ENCODE assay signal across 8 mouse cellular contexts in genomic region chr11:115647459-115647858, GRCm38 (mm10). TPM values are rescaled to one million over a fixed set of nuclear protein-coding genes. Genes with fewer than 3 reads are reported as not detected.
DNase-seq lines count a peak whose midpoint lies in the region; ATAC-seq and TF ChIP-seq lines count a peak whose summit lies in the region.

No protein-coding gene starts in this region.

- no peak overlapping the region for H3K4me2 ChIP-seq in heart, postnatal 0 days (ENCODE audit: low read depth, low read length)
- H3K4me2 ChIP-seq in liver, embryonic 14.5 days (ENCODE audit: low read depth) = no peak overlapping the region

- no peak for DNase-seq in frontal cortex, postnatal 25 days (ENCODE audit: low spot score in 2 of 2)
- DNase-seq in testis, postnatal 10 days (ENCODE audit: low spot score) = peak; percentile 73
- DNase-seq in testis, postnatal 14 days (ENCODE audit: low spot score) = no peak
- peak; percentile 71 for DNase-seq in c-Kit-positive CD71-positive TER-119-positive erythroid progenitor cells, embryonic 14.5 days (ENCODE audit: low spot score)
- DNase-seq in heart, postnatal 0 days (ENCODE audit: low spot score) = peak; percentile 81
- peak; percentile 55 to 57 (median 55) for DNase-seq in liver, embryonic 14.5 days (ENCODE audit: low read depth in 3 of 3, low spot score in 3 of 3)
- DNase-seq in spleen, postnatal 4 days (ENCODE audit: low spot score in 2 of 2) = peak; percentile 43 to 78

- H3K9ac ChIP-seq in heart, postnatal 0 days (replicated peaks; ENCODE audit: low read depth, low read length) = no peak overlapping the region
- H3K9ac ChIP-seq in liver, embryonic 14.5 days (replicated peaks) = no peak overlapping the region

- H3K4me1 ChIP-seq in heart, postnatal 0 days (ENCODE audit: control insufficient read depth, insufficient read depth) = no peaks in the 10 kb centered on the region
- H3K4me1 ChIP-seq in liver, embryonic 14.5 days (replicated peaks; ENCODE audit: control insufficient read depth in 2 of 2, insufficient read depth in 2 of 2, low read length in 1 of 2) = no peaks in the 10 kb centered on the region

- 36% methylated on average over 6 of the region's 6 CpGs for WGBS in heart, postnatal 0 days
- 64% methylated on average over 6 of the region's 6 CpGs for WGBS in liver, embryonic 14.5 days (ENCODE audit: insufficient replicate concordance)

- no peaks in the 10 kb centered on the region for H3K27me3 ChIP-seq in heart, postnatal 0 days (ENCODE audit: control insufficient read depth, insufficient read depth, low read length)
- H3K27me3 ChIP-seq in liver, embryonic 14.5 days (ENCODE audit: control insufficient read depth, insufficient read depth, low read length) = no peaks in the 10 kb centered on the region

- no peak for TF ChIP-seq EP300 in heart, postnatal 0 days (IDR thresholded peaks at IDR 0.05; ENCODE audit: low read depth)
- TF ChIP-seq EP300 in liver, embryonic 14.5 days (IDR thresholded peaks at IDR 0.05; ENCODE audit: low read depth) = no peak

- H3K36me3 ChIP-seq in heart, postnatal 0 days (replicated peaks; ENCODE audit: control insufficient read depth, insufficient read depth, low read length) = peaks cover 44% of the 10 kb centered on the region
- peaks cover 9% of the 10 kb centered on the region for H3K36me3 ChIP-seq in liver, embryonic 14.5 days (replicated peaks; ENCODE audit: control insufficient read depth, insufficient read depth, low read depth)

- TF ChIP-seq CTCF in heart, postnatal 0 days (IDR thresholded peaks at IDR 0.05; ENCODE audit: low read depth) = peak; percentile 87
- peak; percentile 71 for TF ChIP-seq CTCF in liver, embryonic 14.5 days (IDR thresholded peaks at IDR 0.05; ENCODE audit: low read depth)

- no peaks in the 10 kb centered on the region for H3K9me3 ChIP-seq in heart, postnatal 0 days (replicated peaks; ENCODE audit: control insufficient read depth, low read length)
- H3K9me3 ChIP-seq in liver, embryonic 14.5 days (ENCODE audit: control insufficient read depth, low read length) = no peaks in the 10 kb centered on the region

- no peak overlapping the region for H3K4me3 ChIP-seq in heart, postnatal 0 days (ENCODE audit: low read depth, low read length)
- H3K4me3 ChIP-seq in liver, embryonic 14.5 days (ENCODE audit: insufficient read depth in 1 of 2, low read depth in 2 of 2, low read length in 2 of 2) = no peak overlapping the region

- ATAC-seq in frontal cortex, adult (ENCODE audit: low TSS enrichment) = peak; percentile 44; the same call in 1 of the 2 replicates
- no peak for ATAC-seq in heart, postnatal 0 days (ENCODE audit: insufficient read depth, low read depth)
- ATAC-seq in liver, embryonic 14.5 days (ENCODE audit: insufficient read depth) = no peak

- H3K27ac ChIP-seq in heart, postnatal 0 days (ENCODE audit: low read depth) = no peak overlapping the region
- no peak overlapping the region for H3K27ac ChIP-seq in liver, embryonic 14.5 days

RNA-seq across cellular contexts. Expression of gene Slc25a19, which starts 19.4 kb away (rescaled TPM):
- total RNA-seq in heart, postnatal 0 days (2014; rRNA removed; ENCODE audit: low replicate concordance) = 25.0 and 35.1 TPM in 2 replicates
- polyA plus RNA-seq in heart, postnatal 0 days (2015; fragmentation: Nextera tagmentation; extraction: Ambion mirVana) = 35.0 and 41.0 TPM in 2 replicates
- 7.4 and 10.5 TPM in 2 replicates for polyA plus RNA-seq in liver, embryonic 14.5 days (2012; rRNA removed)
- polyA plus RNA-seq in liver, embryonic 14.5 days (2014; fragmentation: Nextera tagmentation; extraction: Ambion mirVana) = 8.5 and 9.4 TPM in 2 replicates

RNA-seq across cellular contexts. Expression of gene Mif4gd, which starts 34.7 kb away (rescaled TPM):
- 31.5 and 38.4 TPM in 2 replicates for total RNA-seq in heart, postnatal 0 days (2014; rRNA removed; ENCODE audit: low replicate concordance)
- 34.1 and 34.5 TPM in 2 replicates for polyA plus RNA-seq in heart, postnatal 0 days (2015; fragmentation: Nextera tagmentation; extraction: Ambion mirVana)
- 21.1 and 25.6 TPM in 2 replicates for polyA plus RNA-seq in liver, embryonic 14.5 days (2012; rRNA removed)
- 24.3 and 25.6 TPM in 2 replicates for polyA plus RNA-seq in liver, embryonic 14.5 days (2014; fragmentation: Nextera tagmentation; extraction: Ambion mirVana)

RNA-seq across cellular contexts. Expression of gene Gga3, which starts 43.6 kb away (rescaled TPM):
- 11.8 and 24.0 TPM in 2 replicates for total RNA-seq in heart, postnatal 0 days (2014; rRNA removed; ENCODE audit: low replicate concordance)
- polyA plus RNA-seq in heart, postnatal 0 days (2015; fragmentation: Nextera tagmentation; extraction: Ambion mirVana) = 7.0 and 7.2 TPM in 2 replicates
- polyA plus RNA-seq in liver, embryonic 14.5 days (2012; rRNA removed) = 9.2 and 17.2 TPM in 2 replicates
- polyA plus RNA-seq in liver, embryonic 14.5 days (2014; fragmentation: Nextera tagmentation; extraction: Ambion mirVana) = 6.4 and 7.2 TPM in 2 replicates

RNA-seq across cellular contexts. Expression of gene Mrps7, which starts 43.7 kb away (rescaled TPM):
- 53.1 and 56.7 TPM in 2 replicates for total RNA-seq in heart, postnatal 0 days (2014; rRNA removed; ENCODE audit: low replicate concordance)
- 85.1 and 86.4 TPM in 2 replicates for polyA plus RNA-seq in heart, postnatal 0 days (2015; fragmentation: Nextera tagmentation; extraction: Ambion mirVana)
- 16.2 and 24.1 TPM in 2 replicates for polyA plus RNA-seq in liver, embryonic 14.5 days (2012; rRNA removed)
- polyA plus RNA-seq in liver, embryonic 14.5 days (2014; fragmentation: Nextera tagmentation; extraction: Ambion mirVana) = 52.6 and 53.3 TPM in 2 replicates

Comparison
In these comparisons a context has a peak if more than half of its experiments do, and no peak if none do; other contexts are left out.
1. DNase-seq: peak in testis, postnatal 10 days (single experiment), c-Kit-positive CD71-positive TER-119-positive erythroid progenitor cells, embryonic 14.5 days (single experiment), heart, postnatal 0 days (single experiment), liver, embryonic 14.5 days (3 of 3) and spleen, postnatal 4 days (2 of 2); none in frontal cortex, postnatal 25 days (0 of 2) and testis, postnatal 14 days (single experiment).